Mouse (Mus musculus) intestine, postnatal 0 days (tissue): ENCODE results near the gene A030005L19Rik. TPM values are rescaled to one million over a fixed set of nuclear protein-coding genes. Genes with fewer than 3 reads are reported as not detected.

Experiments
- ATAC-seq: fragments of 200-750 bp; cut with Nextera tagmentation; 2 replicates; pipeline ENCODE4 v1.8.0; 2017; ENCODE audit warnings: mild to moderate bottlenecking, moderate TSS enrichment, moderate library complexity
- H3K27ac ChIP-seq: fragments of 300-500 bp; sonication (generic); 2 replicates; pipeline ENCODE4 v1.5.1; 2014; ENCODE audit warnings: mild to moderate bottlenecking, low read depth, low read length, moderate library complexity
- H3K27me3 ChIP-seq: fragments of 300-500 bp; sonication (generic); replicated peaks from 2 replicates; pipeline ENCODE4 v1.6.1; 2014; ENCODE audit warnings: low read length, mixed read lengths; ENCODE audit not compliant: control insufficient read depth, insufficient read depth
- H3K36me3 ChIP-seq: fragments of 300-500 bp; sonication (generic); 2 replicates; pipeline ENCODE4 v1.6.1; 2014; ENCODE audit warnings: mild to moderate bottlenecking, moderate library complexity; ENCODE audit not compliant: control insufficient read depth, insufficient read depth
- H3K4me1 ChIP-seq: fragments of 300-500 bp; sonication (generic); replicated peaks from 2 replicates; pipeline ENCODE4 v1.6.1; 2014; ENCODE audit warnings: antibody characterized with exemption, low read length, mixed read lengths; ENCODE audit not compliant: control insufficient read depth, insufficient read depth
- H3K4me2 ChIP-seq: fragments of 300-500 bp; sonication (generic); replicated peaks from 2 replicates; pipeline ENCODE4 v1.6.1; 2014; ENCODE audit warnings: low read depth, mild to moderate bottlenecking, moderate library complexity
- H3K4me3 ChIP-seq: fragments of 300-500 bp; sonication (generic); 2 replicates; pipeline ENCODE4 v1.5.1; 2014; ENCODE audit warnings: low read depth, low read length
- H3K9ac ChIP-seq: fragments of 300-500 bp; sonication (generic); 2 replicates; pipeline ENCODE4 v1.6.1; 2014; ENCODE audit warnings: mild to moderate bottlenecking, low read depth, low read length
- H3K9me3 ChIP-seq: fragments of 300-500 bp; sonication (generic); 2 replicates; pipeline ENCODE4 v1.6.1; 2016; ENCODE audit warnings: mixed run types; ENCODE audit not compliant: control insufficient read depth
- CTCF ChIP-seq: sonication (generic); IDR thresholded peaks from 2 replicates; pipeline ENCODE4 v1.5.1; 2016; ENCODE audit warnings: low read depth, mild to moderate bottlenecking, control low read depth, antibody characterized with exemption, moderate library complexity
- WGBS: fragments of 180-500 bp; shearing (Covaris S2); extraction: QIAGEN DNeasy Blood & Tissue Kit; methylation state at CpG from one replicate; pipeline ENCODE4 v1.1.7; 2014; 5-methylcytosine and 5-hydroxymethylcytosine counted together
- polyA plus RNA-seq: library from polyadenylated mRNA; unstranded; fragments of >200 nt; fragmentation: Nextera tagmentation; extraction: Ambion mirVana; gene quantifications from 2 replicates; pipeline ENCODE4 v1.2.1, GENCODE M21; 2015

A030005L19Rik gene
- polyA plus RNA-seq = 0.31 TPM in 1 of 2 replicates, not detected in the other

- no peaks in the 10 kb centered on the region for H3K4me1 ChIP-seq
- TF ChIP-seq CTCF = peak; percentile 53
Measured at GRCm38 (mm10) chr1:82913025-82913424, at the start of gene A030005L19Rik. Gene A030005L19Rik (plus strand): TSS chr1:82913325.

GRCm38 (mm10) chr1:82870202-82870601 is 42.9 kb upstream of the A030005L19Rik start:
- no peak for TF ChIP-seq CTCF
- Histone ChIP-seq H3K4me2 (no peak overlapping the region), H3K4me3 (no peak overlapping the region), H3K4me1 (no peaks in the 10 kb centered on the region), H3K27ac (no peak overlapping the region), H3K36me3 (peaks cover 20% of the 10 kb centered on the region), H3K9me3 (no peaks in the 10 kb centered on the region), H3K9ac (no peak overlapping the region), H3K27me3 (no peaks in the 10 kb centered on the region)
- WGBS = 64% methylated on average over 3 of the region's 3 CpGs
- no peak for ATAC-seq

More at GRCm38 (mm10) chr1:82913025-82913424, at the start of gene A030005L19Rik:
- ATAC-seq = 0 out of 2 replicates have a peak, but pooled peaks have one; percentile 24
- H3K4me3 ChIP-seq = no peak within 1 kb of the TSS
- H3K36me3 ChIP-seq = no peaks in the 10 kb centered on the region
- no peak within 1 kb of the TSS for H3K27ac ChIP-seq
- H3K27me3 ChIP-seq = no peaks in the 10 kb centered on the region
- H3K4me2 ChIP-seq = no peak within 1 kb of the TSS
- H3K9me3 ChIP-seq = no peaks in the 10 kb centered on the region
- WGBS = 75% methylated on average over 3 of the region's 3 CpGs
- no peak within 1 kb of the TSS for H3K9ac ChIP-seq

GRCm38 (mm10) chr1:82879172-82879571 is 34.0 kb upstream of the A030005L19Rik start:
- H3K9ac ChIP-seq = no peak overlapping the region
- peak; percentile 93 for ATAC-seq
- no peak overlapping the region for H3K4me3 ChIP-seq
- H3K9me3 ChIP-seq = no peaks in the 10 kb centered on the region
- H3K27me3 ChIP-seq = no peaks in the 10 kb centered on the region
- H3K36me3 ChIP-seq = peaks cover 39% of the 10 kb centered on the region
- H3K27ac ChIP-seq = no peak overlapping the region
- WGBS = 38% methylated on average over 2 of the region's 2 CpGs
- no peak overlapping the region for H3K4me2 ChIP-seq
- no peak for TF ChIP-seq CTCF
- no peaks in the 10 kb centered on the region for H3K4me1 ChIP-seq

- H3K27ac ChIP-seq = no peak overlapping the region
- no peak overlapping the region for H3K4me3 ChIP-seq
- WGBS = 86% methylated on average over 8 of the region's 8 CpGs
- H3K36me3 ChIP-seq = peaks cover 48% of the 10 kb centered on the region
- no peaks in the 10 kb centered on the region for H3K9me3 ChIP-seq
- no peak for TF ChIP-seq CTCF
- H3K9ac ChIP-seq = no peak overlapping the region
- no peak for ATAC-seq
- H3K4me2 ChIP-seq = no peak overlapping the region
- H3K27me3 ChIP-seq = no peaks in the 10 kb centered on the region
- no peaks in the 10 kb centered on the region for H3K4me1 ChIP-seq
Measured at GRCm38 (mm10) chr1:82880196-82880595, 32.9 kb upstream of the A030005L19Rik start.

GRCm38 (mm10) chr1:82893269-82893668 is 19.9 kb upstream of the A030005L19Rik start:
- no peaks in the 10 kb centered on the region for H3K27me3 ChIP-seq
- 92% methylated on average over 7 of the region's 7 CpGs for WGBS
- H3K9me3 ChIP-seq = no peaks in the 10 kb centered on the region
- H3K4me2 ChIP-seq = no peak overlapping the region
- no peak for TF ChIP-seq CTCF
- H3K4me3 ChIP-seq = no peak overlapping the region
- H3K9ac ChIP-seq = no peak overlapping the region
- ATAC-seq = no peak
- H3K4me1 ChIP-seq = no peaks in the 10 kb centered on the region
- peaks cover 39% of the 10 kb centered on the region for H3K36me3 ChIP-seq
- no peak overlapping the region for H3K27ac ChIP-seq

GRCm38 (mm10) chr1:82900567-82900966 is 12.6 kb upstream of the A030005L19Rik start:
- H3K4me2 ChIP-seq = no peak overlapping the region
- no peaks in the 10 kb centered on the region for H3K27me3 ChIP-seq
- WGBS = 95% methylated on average over 1 of the region's 1 CpGs
- no peak overlapping the region for H3K27ac ChIP-seq
- ATAC-seq = no peak
- no peaks in the 10 kb centered on the region for H3K9me3 ChIP-seq
- no peaks in the 10 kb centered on the region for H3K4me1 ChIP-seq
- H3K9ac ChIP-seq = no peak overlapping the region
- TF ChIP-seq CTCF = no peak
- no peak overlapping the region for H3K4me3 ChIP-seq
- peaks cover 31% of the 10 kb centered on the region for H3K36me3 ChIP-seq

- ATAC-seq = 0 out of 2 replicates have a peak, but pooled peaks have one; percentile 35
- no peaks in the 10 kb centered on the region for H3K4me1 ChIP-seq
- no peak for TF ChIP-seq CTCF
- WGBS = 79% methylated on average over 3 of the region's 3 CpGs
- no peak overlapping the region for H3K4me2 ChIP-seq
- H3K36me3 ChIP-seq = peaks cover 30% of the 10 kb centered on the region
- H3K27me3 ChIP-seq = no peaks in the 10 kb centered on the region
- H3K4me3 ChIP-seq = no peak overlapping the region
- H3K27ac ChIP-seq = no peak overlapping the region
- H3K9me3 ChIP-seq = no peaks in the 10 kb centered on the region
- no peak overlapping the region for H3K9ac ChIP-seq
Measured at GRCm38 (mm10) chr1:82901201-82901600, 11.9 kb upstream of the A030005L19Rik start.
